Mouse (Mus musculus): ENCODE results near the gene Cdk19. TPM values are rescaled to one million over a fixed set of nuclear protein-coding genes. Genes with fewer than 3 reads are reported as not detected.

The Cdk19 gene
- polyA plus RNA-seq, 1 experiment: 0.47 TPM

- TF ChIP-seq GATA1 (IDR thresholded peaks at IDR 0.05; ENCODE audit: low read length) (no peak), TAL1 (IDR thresholded peaks at IDR 0.05; ENCODE audit: low read length) (no peak)
- H3K4me1 ChIP-seq (ENCODE audit: control insufficient read depth): peaks cover 18% of the 10 kb centered on the region
- H3K9me3 ChIP-seq (ENCODE audit: control insufficient read depth, low read length): no peaks in the 10 kb centered on the region
- H3K27me3 ChIP-seq (ENCODE audit: control insufficient read depth): no peaks in the 10 kb centered on the region
- no peak overlapping the region for H3K4me3 ChIP-seq (replicated peaks)
- no peaks in the 10 kb centered on the region for H3K36me3 ChIP-seq (ENCODE audit: control insufficient read depth)
These were observed 109.1 kb downstream of the Cdk19 start for GRCm38 (mm10) chr10:40448444-40448843.

- Histone ChIP-seq H3K4me3 (replicated peaks) (no peak overlapping the region), H3K36me3 (ENCODE audit: control insufficient read depth) (peaks cover 4% of the 10 kb centered on the region; the same call in 1 of the 2 replicates), H3K9me3 (ENCODE audit: control insufficient read depth, low read length) (no peaks in the 10 kb centered on the region), H3K4me1 (ENCODE audit: control insufficient read depth) (peaks cover 18% of the 10 kb centered on the region), H3K27me3 (ENCODE audit: control insufficient read depth) (no peaks in the 10 kb centered on the region)
- no peak for TF ChIP-seq TAL1 (IDR thresholded peaks at IDR 0.05; ENCODE audit: low read length)
- TF ChIP-seq GATA1 (IDR thresholded peaks at IDR 0.05; ENCODE audit: low read length): no peak
These were observed 110.2 kb downstream of the Cdk19 start for GRCm38 (mm10) chr10:40449571-40449970.

GRCm38 (mm10) chr10:40450171-40450570 lies 110.8 kb downstream of the Cdk19 start:
- peaks cover 4% of the 10 kb centered on the region; the same call in 1 of the 2 replicates for H3K36me3 ChIP-seq (ENCODE audit: control insufficient read depth)
- no peaks in the 10 kb centered on the region for H3K27me3 ChIP-seq (ENCODE audit: control insufficient read depth)
- no peak for TF ChIP-seq GATA1 (IDR thresholded peaks at IDR 0.05; ENCODE audit: low read length)
- TF ChIP-seq TAL1 (IDR thresholded peaks at IDR 0.05; ENCODE audit: low read length): no peak
- no peak overlapping the region for H3K4me3 ChIP-seq (replicated peaks)
- H3K4me1 ChIP-seq (ENCODE audit: control insufficient read depth): peaks cover 18% of the 10 kb centered on the region
- no peaks in the 10 kb centered on the region for H3K9me3 ChIP-seq (ENCODE audit: control insufficient read depth, low read length)

GRCm38 (mm10) chr10:40457116-40457515 lies 117.8 kb downstream of the Cdk19 start:
- peaks cover 8% of the 10 kb centered on the region for H3K36me3 ChIP-seq (ENCODE audit: control insufficient read depth)
- H3K4me3 ChIP-seq (replicated peaks): no peak overlapping the region
- no peaks in the 10 kb centered on the region for H3K9me3 ChIP-seq (ENCODE audit: control insufficient read depth, low read length)
- H3K4me1 ChIP-seq (ENCODE audit: control insufficient read depth): peaks cover 4% of the 10 kb centered on the region
- TF ChIP-seq TAL1 (IDR thresholded peaks at IDR 0.05; ENCODE audit: low read length): no peak
- TF ChIP-seq GATA1 (IDR thresholded peaks at IDR 0.05; ENCODE audit: low read length): no peak
- H3K27me3 ChIP-seq (ENCODE audit: control insufficient read depth): no peaks in the 10 kb centered on the region

DNA sequence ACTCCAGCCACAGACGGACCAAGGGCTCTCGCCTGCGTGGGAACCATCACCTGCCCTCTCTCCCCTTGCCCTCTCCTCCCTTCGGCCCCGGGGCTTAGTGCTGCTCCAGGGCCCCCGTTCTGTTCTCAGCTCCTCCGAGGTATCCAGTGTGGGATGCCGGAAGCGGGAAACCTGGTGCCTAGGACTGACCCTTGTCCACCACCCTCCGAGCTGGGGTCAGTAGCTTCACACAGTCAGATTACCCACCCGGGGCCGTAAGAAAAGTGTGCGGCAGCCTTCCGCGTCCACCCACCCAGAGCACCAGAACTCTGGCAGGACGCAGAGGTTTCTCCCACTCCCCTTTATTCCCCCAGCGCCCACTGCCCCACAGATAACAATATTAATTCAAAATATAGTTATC lies 119.8 kb downstream of the Cdk19 start:
- Histone ChIP-seq H3K36me3 (ENCODE audit: control insufficient read depth) (peaks cover 8% of the 10 kb centered on the region), H3K27me3 (ENCODE audit: control insufficient read depth) (no peaks in the 10 kb centered on the region), H3K4me3 (replicated peaks) (no peak overlapping the region), H3K9me3 (ENCODE audit: control insufficient read depth, low read length) (no peaks in the 10 kb centered on the region), H3K4me1 (ENCODE audit: control insufficient read depth) (peaks cover 2% of the 10 kb centered on the region)
- TF ChIP-seq TAL1 (IDR thresholded peaks at IDR 0.05; ENCODE audit: low read length): no peak
- no peak for TF ChIP-seq GATA1 (IDR thresholded peaks at IDR 0.05; ENCODE audit: low read length)

- Histone ChIP-seq H3K36me3 (ENCODE audit: control insufficient read depth) (peaks cover 4% of the 10 kb centered on the region), H3K9me3 (ENCODE audit: control insufficient read depth, low read length) (no peaks in the 10 kb centered on the region), H3K4me3 (replicated peaks) (no peak overlapping the region), H3K27me3 (ENCODE audit: control insufficient read depth) (no peaks in the 10 kb centered on the region), H3K4me1 (ENCODE audit: control insufficient read depth) (peaks cover 2% of the 10 kb centered on the region)
- TF ChIP-seq GATA1 (IDR thresholded peaks at IDR 0.05; ENCODE audit: low read length) (no peak), TAL1 (IDR thresholded peaks at IDR 0.05; ENCODE audit: low read length) (no peak)
These were observed 122.0 kb downstream of the Cdk19 start for GRCm38 (mm10) chr10:40461362-40461761.

DNA sequence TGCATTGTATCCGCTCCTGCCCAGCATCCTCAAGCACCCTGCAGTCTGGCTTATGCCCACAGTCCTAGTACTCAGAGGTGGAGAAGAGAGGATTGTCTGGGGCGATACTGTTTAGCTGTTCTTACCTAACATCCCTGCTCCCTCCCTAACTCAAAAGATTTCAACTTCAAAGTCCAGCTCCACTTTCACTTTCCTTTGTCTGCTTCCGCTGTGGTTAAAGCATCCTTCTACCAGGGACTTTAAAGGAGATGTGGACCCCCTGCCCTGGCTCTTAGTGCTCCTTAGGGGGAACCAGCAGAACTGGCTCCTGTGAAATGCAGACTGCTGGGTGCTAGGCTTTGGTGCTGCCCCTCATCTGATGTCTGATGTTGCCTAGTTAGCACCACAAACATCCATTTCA lies 122.9 kb downstream of the Cdk19 start:
- TF ChIP-seq GATA1 (IDR thresholded peaks at IDR 0.05; ENCODE audit: low read length) (no peak), TAL1 (IDR thresholded peaks at IDR 0.05; ENCODE audit: low read length) (no peak)
- no peaks in the 10 kb centered on the region for H3K27me3 ChIP-seq (ENCODE audit: control insufficient read depth)
- peaks cover 4% of the 10 kb centered on the region for H3K36me3 ChIP-seq (ENCODE audit: control insufficient read depth)
- peaks cover 2% of the 10 kb centered on the region for H3K4me1 ChIP-seq (ENCODE audit: control insufficient read depth)
- no peak overlapping the region for H3K4me3 ChIP-seq (replicated peaks)
- H3K9me3 ChIP-seq (ENCODE audit: control insufficient read depth, low read length): no peaks in the 10 kb centered on the region

- H3K9me3 ChIP-seq (ENCODE audit: control insufficient read depth, low read length): no peaks in the 10 kb centered on the region
- H3K4me1 ChIP-seq (ENCODE audit: control insufficient read depth): no peaks in the 10 kb centered on the region
- no peaks in the 10 kb centered on the region for H3K27me3 ChIP-seq (ENCODE audit: control insufficient read depth)
- TF ChIP-seq GATA1 (IDR thresholded peaks at IDR 0.05; ENCODE audit: low read length) (no peak), TAL1 (IDR thresholded peaks at IDR 0.05; ENCODE audit: low read length) (no peak)
- no peaks in the 10 kb centered on the region; the same call in none of the 2 replicates for H3K36me3 ChIP-seq (ENCODE audit: control insufficient read depth)
- no peak overlapping the region for H3K4me3 ChIP-seq (replicated peaks)
These were observed 128.0 kb downstream of the Cdk19 start for GRCm38 (mm10) chr10:40467174-40467911.

GRCm38 (mm10) chr10:40467912-40468254 lies 128.5 kb downstream of the Cdk19 start:
- no peak for TF ChIP-seq GATA1 (IDR thresholded peaks at IDR 0.05; ENCODE audit: low read length)
- no peaks in the 10 kb centered on the region for H3K4me1 ChIP-seq (ENCODE audit: control insufficient read depth)
- no peaks in the 10 kb centered on the region for H3K9me3 ChIP-seq (ENCODE audit: control insufficient read depth, low read length)
- H3K27me3 ChIP-seq (ENCODE audit: control insufficient read depth): no peaks in the 10 kb centered on the region
- peaks cover 4% of the 10 kb centered on the region for H3K36me3 ChIP-seq (ENCODE audit: control insufficient read depth)
- no peak overlapping the region for H3K4me3 ChIP-seq (replicated peaks)

GRCm38 (mm10) chr10:40469145-40469544 lies 129.8 kb downstream of the Cdk19 start:
- no peak for TF ChIP-seq TAL1 (IDR thresholded peaks at IDR 0.05; ENCODE audit: low read length)
- no peak for TF ChIP-seq GATA1 (IDR thresholded peaks at IDR 0.05; ENCODE audit: low read length)
- H3K4me1 ChIP-seq (ENCODE audit: control insufficient read depth): no peaks in the 10 kb centered on the region
- no peak overlapping the region for H3K4me3 ChIP-seq (replicated peaks)
- H3K9me3 ChIP-seq (ENCODE audit: control insufficient read depth, low read length): no peaks in the 10 kb centered on the region
- H3K27me3 ChIP-seq (ENCODE audit: control insufficient read depth): no peaks in the 10 kb centered on the region
- H3K36me3 ChIP-seq (ENCODE audit: control insufficient read depth): peaks cover 6% of the 10 kb centered on the region

All from erythroblast, embryonic 14.5 days (primary cell).